Mouse (Mus musculus) left cerebral cortex, postnatal 10 days (tissue): ENCODE measurements at regions not wholly inside any gene's neighbourhood (a gene's known extent, or its start where the extent isn't known, plus 50 kb on each side); places are given as distances from the start of the nearest gene placed in this dataset.
A peak's percentile ranks its signal among the peaks of the same experiment; 100 is the strongest.

Experiments used
- DNase-seq, 2 experiments: peaks; one replicate each; pipeline ENCODE4 v3.0.0; 2021 to 2022; ENCODE audit warnings: low spot score in 2 of 2, mixed read lengths in 1 of 2; ENCODE audit errors: extremely low spot score in 1 of 2
- intact Hi-C: fragments of 180-260 bp; cut with DNase I; formaldehyde crosslinking; loops from one replicate; pipeline ENCODE4 v1.15.1; 2025

- intact Hi-C loops, result loop anchor here (10.0 kb wide), 1 partner anchor 232 kb away; no protein-coding TSS in a partner anchor
Measured at GRCm38 (mm10) chr5:64517241-64517640, 285.9 kb upstream of the Klf3 start.

GRCm38 (mm10) chr5:64517835-64518234, 285.4 kb upstream of the Klf3 start:
- intact Hi-C loops, result loop anchor here (10.0 kb wide), 1 partner anchor 233 kb away; no protein-coding TSS in a partner anchor
- no peak for DNase-seq

More at GRCm38 (mm10) chr5:64517241-64517640, 285.9 kb upstream of the Klf3 start:
- DNase-seq, result no peak

GRCm38 (mm10) chr5:64519036-64519435, 284.2 kb upstream of the Klf3 start:
- intact Hi-C loops, result loop anchor here (10.0 kb wide), 1 partner anchor 234 kb away; no protein-coding TSS in a partner anchor
- DNase-seq, result no peak

GRCm38 (mm10) chr5:64519731-64520130, 283.5 kb upstream of the Klf3 start:
- DNase-seq, result no peak
- intact Hi-C loops, result loop anchor here (10.0 kb wide), 1 partner anchor 235 kb away; no protein-coding TSS in a partner anchor

DNA sequence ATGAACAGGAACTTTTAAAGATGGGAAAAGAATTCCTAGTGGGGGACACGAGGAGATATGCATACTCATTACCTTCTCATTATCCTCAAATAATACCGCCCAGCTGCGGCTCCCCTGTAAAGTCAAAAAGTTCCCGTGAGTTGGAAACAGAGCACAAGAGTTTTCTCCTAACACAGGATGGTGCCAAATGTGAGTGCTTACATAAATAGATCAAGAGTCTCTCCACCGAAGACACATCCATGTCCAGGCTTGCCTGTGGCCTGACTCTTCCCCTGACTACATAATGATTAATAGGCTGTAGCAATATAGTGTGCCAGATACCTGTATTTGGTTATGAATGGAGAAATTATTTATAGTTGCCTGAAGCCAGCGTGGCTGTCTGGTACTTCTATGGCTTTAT, 281.8 kb upstream of the Klf3 start:
- intact Hi-C loops, result no loop called here
- no peak for DNase-seq

- no peak for DNase-seq
- intact Hi-C loops, result no loop called here
Measured at GRCm38 (mm10) chr5:64521969-64522368, 281.2 kb upstream of the Klf3 start.

DNA sequence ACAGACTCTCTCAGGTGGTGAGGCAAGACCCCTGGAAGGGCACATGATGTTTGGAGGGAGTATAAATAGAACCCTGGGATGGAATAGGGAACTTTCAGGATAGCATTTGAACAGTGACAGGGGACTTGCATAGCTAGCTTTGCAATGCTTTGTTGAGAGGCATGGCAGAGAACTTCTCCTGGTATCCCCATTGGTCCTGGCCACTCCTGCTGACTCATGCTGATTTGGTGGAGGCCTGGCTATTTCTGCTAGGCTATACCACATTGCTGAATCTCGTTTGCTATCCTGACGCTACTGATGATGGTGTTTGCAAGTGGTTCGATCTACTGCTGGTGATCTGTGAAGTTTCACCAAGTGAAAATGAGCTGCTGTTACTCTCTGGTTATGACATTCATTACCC, 276.7 kb upstream of the Klf3 start:
- DNase-seq, result no peak
- intact Hi-C loops, result no loop called here

DNA sequence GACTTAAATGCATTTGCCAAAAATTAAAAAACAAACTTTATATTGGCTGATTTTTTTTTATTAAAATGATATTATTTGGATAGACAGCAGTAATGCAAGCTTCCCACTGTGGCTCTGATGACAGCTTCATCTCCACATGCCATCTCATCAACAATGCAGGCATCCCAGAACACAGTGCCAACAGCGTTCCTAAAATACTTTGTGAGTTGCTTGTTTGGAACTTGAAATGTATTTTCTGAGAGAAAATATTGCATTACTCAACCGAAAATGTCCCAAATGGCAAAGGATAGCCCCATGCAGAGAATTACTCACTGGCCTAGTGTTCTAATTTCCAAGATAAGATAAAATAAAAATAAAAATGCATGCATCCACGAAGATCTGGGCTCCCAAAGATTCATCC, 275.2 kb upstream of the Klf3 start:
- intact Hi-C loops, result no loop called here

GRCm38 (mm10) chr5:64534371-64534770, 268.8 kb upstream of the Klf3 start:
- no peak for DNase-seq
- intact Hi-C loops, result no loop called here

More for the DNA sequence above, 275.2 kb upstream of the Klf3 start:
- DNase-seq, result no peak

- intact Hi-C loops, result no loop called here
Measured at GRCm38 (mm10) chr5:64534947-64535346, 268.2 kb upstream of the Klf3 start.

DNA sequence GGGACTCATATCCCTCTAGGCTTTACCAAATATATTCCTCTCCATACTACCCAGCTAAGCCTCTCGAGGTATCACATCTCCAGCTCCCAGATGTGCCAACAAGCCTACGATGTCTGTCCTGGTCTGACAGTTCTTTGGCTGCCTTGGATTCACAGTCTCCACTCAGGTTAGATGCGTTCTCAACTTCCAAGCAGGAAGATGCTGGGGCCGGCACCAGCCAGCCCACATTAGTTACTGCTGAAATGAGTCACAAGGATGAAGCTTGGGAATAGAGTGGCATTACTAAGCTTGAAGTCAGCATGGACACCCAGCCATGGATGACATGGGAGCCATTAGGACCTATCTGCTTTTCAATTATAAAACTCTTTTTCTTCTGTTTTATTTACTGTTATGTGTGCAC, 267.6 kb upstream of the Klf3 start:
- intact Hi-C loops, result no loop called here
- no peak for DNase-seq

More at GRCm38 (mm10) chr5:64534947-64535346, 268.2 kb upstream of the Klf3 start:
- no peak for DNase-seq

GRCm38 (mm10) chr5:64536393-64537112, 266.6 kb upstream of the Klf3 start:
- DNase-seq, result peak; percentile 14 to 35
- intact Hi-C loops, result no loop called here

DNA sequence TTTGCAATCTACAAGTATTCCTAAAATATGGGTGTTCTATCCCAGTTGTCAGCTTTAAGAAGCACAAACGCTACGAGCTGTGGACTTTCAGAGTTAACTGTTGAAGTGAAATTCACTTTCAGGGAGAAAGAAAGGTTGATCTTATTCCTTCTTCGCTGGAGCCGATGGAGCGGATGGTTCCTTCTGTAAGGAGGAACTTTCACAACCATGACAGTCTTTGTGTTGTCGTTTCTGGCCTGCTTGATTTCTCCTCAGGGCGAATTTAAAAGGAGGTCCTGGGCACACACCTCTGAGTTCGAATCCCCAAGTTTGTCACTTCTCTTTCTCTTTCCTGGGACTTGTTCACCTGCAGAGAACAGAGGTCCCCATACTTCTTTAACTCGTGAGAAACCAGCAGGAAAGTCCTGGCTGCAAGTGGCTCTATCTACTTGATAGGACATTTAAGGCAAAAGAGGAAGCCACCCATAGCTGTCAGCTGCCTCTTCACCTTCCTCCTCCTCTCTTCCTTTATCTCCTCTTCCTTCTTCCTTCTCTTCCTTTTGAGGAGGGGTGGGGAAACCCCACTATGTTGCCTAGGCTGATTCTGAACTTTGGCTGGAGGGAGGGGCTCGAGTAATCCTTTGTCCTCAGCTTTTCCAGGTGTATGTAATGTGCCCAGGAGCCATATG, 265.9 kb upstream of the Klf3 start:
- intact Hi-C loops, result no loop called here
- DNase-seq, result no peak

- intact Hi-C loops, result no loop called here
- peak in 1 of 2 experiments; percentile 28 for DNase-seq
Measured at GRCm38 (mm10) chr5:64541765-64542164, 261.4 kb upstream of the Klf3 start.

DNA sequence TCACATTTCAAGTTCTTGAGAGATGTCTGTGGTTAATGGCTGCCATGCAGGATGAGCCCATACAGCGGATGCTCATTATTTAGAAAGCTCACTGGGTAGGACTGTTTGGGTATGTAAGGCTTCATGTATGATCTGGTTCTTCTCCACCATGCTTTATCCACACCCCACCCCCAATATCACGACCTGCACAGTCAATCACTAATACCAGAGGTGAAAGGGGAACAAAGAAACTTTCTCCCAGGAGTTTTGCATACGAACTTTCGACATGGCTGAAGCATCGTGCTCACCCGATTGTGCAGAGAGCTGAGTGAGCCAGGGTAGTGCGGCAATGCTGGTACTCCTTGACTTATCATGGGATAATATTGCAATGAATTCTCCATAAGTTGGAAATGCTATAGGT, 247.3 kb upstream of the Klf3 start:
- intact Hi-C loops, result no loop called here
- DNase-seq, result no peak

GRCm38 (mm10) chr5:64566451-64567390, 236.5 kb upstream of the Klf3 start:
- intact Hi-C loops, result no loop called here

DNA sequence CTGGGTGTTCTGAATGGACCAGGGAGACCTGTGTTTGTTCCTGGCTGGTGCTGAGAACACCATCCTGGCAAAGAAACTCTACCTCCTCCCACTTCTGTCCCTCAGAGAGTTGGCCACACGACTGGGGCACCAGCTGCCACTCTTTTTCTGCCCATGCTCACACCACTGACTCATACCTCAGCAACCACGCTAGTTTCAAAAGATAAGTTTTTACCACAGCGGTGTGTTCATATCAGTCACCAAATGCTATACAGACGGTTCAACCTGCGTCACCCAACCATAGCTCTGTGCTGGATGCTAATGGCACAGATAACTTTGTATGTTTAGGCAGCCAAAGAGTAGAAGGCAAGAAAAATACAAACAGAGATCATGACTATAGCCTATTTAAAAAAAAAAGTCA, 235.4 kb upstream of the Klf3 start:
- intact Hi-C loops, result no loop called here
- no peak for DNase-seq

More at GRCm38 (mm10) chr5:64566451-64567390, 236.5 kb upstream of the Klf3 start:
- DNase-seq, result no peak

GRCm38 (mm10) chr5:64568294-64568693, 234.9 kb upstream of the Klf3 start:
- intact Hi-C loops, result no loop called here
- no peak for DNase-seq

GRCm38 (mm10) chr5:64574386-64574785, 228.8 kb upstream of the Klf3 start:
- no peak for DNase-seq
- intact Hi-C loops, result no loop called here
